Mouse (Mus musculus) liver, embryonic 11.5 days (tissue): ENCODE results near the gene Ankub1. TPM values are rescaled to one million over a fixed set of nuclear protein-coding genes. Genes with fewer than 3 reads are reported as not detected.
A peak's percentile ranks its signal among the peaks of the same experiment; 100 is the strongest.

Source experiments
- ATAC-seq: fragments of 200-750 bp; cut with Nextera tagmentation; replicated peaks from 2 replicates; pipeline ENCODE4 v1.8.0; 2017; ENCODE audit warnings: moderate number of reproducible peaks, mild to moderate bottlenecking, moderate TSS enrichment, moderate library complexity; ENCODE audit not compliant: low FRiP score
- DNase-seq: peaks from one replicate; pipeline ENCODE4 v3.0.0-alpha.2; 2017; ENCODE audit warnings: low spot score
- H3K27ac ChIP-seq: fragments of 300-500 bp; sonication (generic); 2 replicates; pipeline ENCODE4 v1.5.1; 2014; ENCODE audit warnings: mild to moderate bottlenecking, low read depth, low read length, control low read depth
- H3K27me3 ChIP-seq: fragments of 300-500 bp; sonication (generic); replicated peaks from 2 replicates; pipeline ENCODE4 v1.6.1; 2014; ENCODE audit warnings: low read length, mixed read lengths; ENCODE audit not compliant: control insufficient read depth, insufficient read depth
- H3K36me3 ChIP-seq: fragments of 300-500 bp; sonication (generic); 2 replicates; pipeline ENCODE4 v1.6.1; 2014; ENCODE audit warnings: mild to moderate bottlenecking, low read length, moderate library complexity, mixed read lengths; ENCODE audit not compliant: control insufficient read depth, insufficient read depth
- H3K4me1 ChIP-seq: fragments of 300-500 bp; sonication (generic); replicated peaks from 2 replicates; pipeline ENCODE4 v1.6.1; 2014; ENCODE audit warnings: low read length, mixed read lengths; ENCODE audit not compliant: control insufficient read depth, insufficient read depth
- H3K4me2 ChIP-seq: fragments of 300-500 bp; sonication (generic); 2 replicates; pipeline ENCODE4 v1.6.1; 2014; ENCODE audit warnings: mild to moderate bottlenecking, control low read depth, moderate library complexity
- H3K4me3 ChIP-seq: fragments of 300-500 bp; sonication (generic); 2 replicates; pipeline ENCODE4 v1.5.1; 2014; ENCODE audit warnings: low read depth, low read length, control low read depth
- H3K9ac ChIP-seq: fragments of 300-500 bp; sonication (generic); 2 replicates; pipeline ENCODE4 v1.6.1; 2014; ENCODE audit warnings: low read depth, low read length, control low read depth
- H3K9me3 ChIP-seq: fragments of 300-500 bp; sonication (generic); 2 replicates; pipeline ENCODE4 v1.6.1; 2016; ENCODE audit warnings: low read length, inconsistent platforms, mixed read lengths; ENCODE audit not compliant: control insufficient read depth
- WGBS: fragments of 180-500 bp; shearing (Covaris S2); extraction: QIAGEN DNeasy Blood & Tissue Kit; methylation state at CpG from one replicate; pipeline ENCODE4 v1.1.7; 2014; 5-methylcytosine and 5-hydroxymethylcytosine counted together
- polyA plus RNA-seq: library from polyadenylated mRNA; unstranded; fragments of >200 nt; fragmentation: Nextera tagmentation; extraction: Ambion mirVana; gene quantifications from 2 replicates; pipeline ENCODE4 v1.2.1, GENCODE M21; 2014

The Ankub1 gene
- polyA plus RNA-seq = not detected in 2 replicates

DNA sequence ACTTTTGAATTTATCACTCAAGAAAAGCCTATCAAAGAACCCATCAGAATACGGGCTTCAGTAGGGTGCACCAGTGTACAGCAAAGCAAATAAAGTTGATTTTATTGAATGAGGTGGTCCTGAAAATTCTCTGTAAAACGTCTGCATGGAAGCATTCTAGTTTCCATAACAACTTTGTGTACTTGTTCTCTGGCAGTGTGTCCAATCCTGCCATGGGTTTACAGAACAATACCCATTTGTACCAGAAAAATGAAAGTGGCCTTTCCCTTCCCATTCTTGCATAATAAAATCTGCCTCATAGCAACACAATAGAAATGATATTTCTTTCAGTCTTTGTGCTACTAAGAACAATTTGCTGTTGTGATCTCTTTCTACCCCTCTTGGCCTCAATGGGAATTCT lies at the start of gene Ankub1:
Gene Ankub1, minus strand, starts transcription at position 81 of the 400 bp plus-strand sequence.
- ATAC-seq (no peak), DNase-seq (no peak)
- H3K9ac ChIP-seq = no peak within 1 kb of the TSS
- 61% methylated on average over 2 of the region's 2 CpGs for WGBS
- H3K36me3 ChIP-seq = no peaks in the 10 kb centered on the region
- H3K9me3 ChIP-seq = no peaks in the 10 kb centered on the region
- no peaks in the 10 kb centered on the region for H3K4me1 ChIP-seq
- H3K4me3 ChIP-seq = no peak within 1 kb of the TSS
- H3K27ac ChIP-seq = no peak within 1 kb of the TSS
- H3K27me3 ChIP-seq = no peaks in the 10 kb centered on the region
- H3K4me2 ChIP-seq = no peak within 1 kb of the TSS

DNA sequence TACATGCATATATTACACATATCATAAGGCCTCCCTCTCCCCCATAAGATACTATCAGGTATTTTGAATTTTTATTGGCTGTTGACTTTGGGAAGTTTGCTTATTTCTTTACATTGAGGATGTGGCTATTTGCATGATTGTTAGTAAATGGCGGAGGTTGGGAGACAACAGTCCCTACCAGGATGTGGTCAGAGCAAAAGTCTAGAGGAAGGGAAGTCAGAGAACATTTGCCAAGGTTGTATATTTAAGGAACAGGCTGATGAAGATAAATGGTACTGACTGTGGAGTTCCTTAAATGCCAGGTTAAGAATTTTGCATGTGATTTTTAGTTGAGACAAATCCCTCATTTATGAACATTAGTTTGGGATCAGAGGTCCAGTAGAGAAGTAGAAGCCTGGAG lies 47.2 kb upstream of the Ankub1 start:
- Histone ChIP-seq H3K27ac (no peak overlapping the region), H3K36me3 (no peaks in the 10 kb centered on the region), H3K4me2 (no peak overlapping the region), H3K4me3 (no peak overlapping the region), H3K27me3 (no peaks in the 10 kb centered on the region), H3K9me3 (no peaks in the 10 kb centered on the region), H3K9ac (no peak overlapping the region), H3K4me1 (peaks cover 4% of the 10 kb centered on the region)
- 64% methylated on average over 1 of the region's 1 CpGs for WGBS
- no peak for DNase-seq
- no peak for ATAC-seq

DNA sequence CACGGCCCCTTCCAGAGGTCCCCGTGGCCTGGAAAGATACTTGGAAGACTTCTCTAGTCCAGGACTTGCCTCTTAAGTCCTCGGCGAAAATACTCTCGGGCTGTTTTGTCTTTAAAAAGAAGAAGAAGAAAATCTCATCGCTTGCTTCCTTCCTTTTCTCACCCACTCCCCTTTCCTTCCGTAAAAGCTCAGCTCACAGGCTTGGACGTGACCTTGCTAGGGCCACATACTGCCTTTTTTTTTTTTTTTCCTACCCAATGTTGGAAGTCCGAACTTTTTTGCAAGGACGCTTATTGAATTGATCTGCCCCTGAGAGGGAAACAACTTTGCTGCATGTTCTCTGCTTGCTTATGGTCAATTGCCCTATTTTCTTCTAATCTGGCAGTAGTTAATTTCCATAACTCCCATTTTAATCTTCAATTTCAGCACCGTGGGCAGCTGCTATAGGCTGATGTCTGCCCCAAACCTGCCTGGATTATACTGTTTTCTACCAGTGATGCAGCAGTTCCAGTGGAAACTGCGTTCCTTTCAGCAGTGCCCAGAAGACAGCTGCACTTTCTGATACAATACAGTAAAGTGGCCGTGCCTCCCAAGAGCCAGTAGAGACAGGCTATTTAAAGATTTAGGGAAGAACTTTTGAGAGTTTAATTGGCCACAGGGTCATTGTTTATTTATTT lies 44.0 kb upstream of the Ankub1 start:
- Histone ChIP-seq H3K4me3 (peak overlapping the region; percentile 75), H3K9ac (peak overlapping the region; percentile 70), H3K9me3 (no peaks in the 10 kb centered on the region), H3K36me3 (no peaks in the 10 kb centered on the region), H3K4me2 (peak overlapping the region; percentile 84), H3K4me1 (peaks cover 4% of the 10 kb centered on the region), H3K27me3 (no peaks in the 10 kb centered on the region), H3K27ac (peak overlapping the region; percentile 82)
- 1% methylated on average over 13 of the region's 13 CpGs for WGBS
- DNase-seq (no peak), ATAC-seq (no peak)

DNA sequence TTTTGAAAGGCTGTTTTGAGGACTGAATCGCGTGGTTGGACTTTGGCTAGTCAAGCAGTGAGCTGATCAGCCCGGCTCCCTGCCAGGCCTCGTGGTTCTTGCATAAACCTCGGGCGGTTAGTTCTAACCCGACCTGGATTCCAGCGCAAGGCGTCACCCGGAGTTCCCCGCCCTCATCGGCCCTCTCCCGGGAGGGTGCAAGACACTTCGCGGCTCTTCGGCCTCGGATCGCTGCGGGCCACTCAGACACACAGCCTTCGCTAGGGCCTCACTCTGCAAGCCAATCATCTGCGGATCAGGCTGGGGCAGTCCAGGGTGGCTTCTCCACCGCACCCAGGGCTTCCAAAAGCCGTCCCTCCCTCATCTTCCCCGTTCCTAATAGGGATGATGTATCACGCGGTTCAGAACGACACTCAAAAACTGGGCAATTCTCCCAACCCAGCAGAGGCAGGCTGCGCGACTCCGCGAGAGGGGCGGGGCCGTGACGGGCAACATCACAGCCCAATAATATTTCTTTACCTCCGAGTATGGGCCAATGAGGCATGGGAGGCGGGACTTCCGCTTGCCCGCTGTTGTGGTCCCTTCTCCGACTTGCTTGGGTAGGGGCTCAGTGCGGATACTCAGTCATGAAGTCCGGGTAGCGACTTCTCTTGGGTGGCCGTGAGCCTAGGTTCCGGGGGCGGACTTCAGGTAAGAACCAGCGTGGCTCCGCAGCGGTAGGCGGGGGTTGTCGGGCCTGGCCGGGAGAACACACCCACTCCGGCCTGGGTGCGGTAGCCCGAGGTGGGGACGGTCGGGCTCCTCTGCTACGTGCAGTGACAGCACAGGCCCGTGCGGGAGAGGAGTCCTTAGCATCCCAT lies 43.1 kb upstream of the Ankub1 start, which contains the start of gene Rnf13:
Gene Rnf13, plus strand, starts transcription at position 552 of the 860 bp plus-strand sequence.
- Histone ChIP-seq H3K36me3 (no peaks in the 10 kb centered on the region), H3K4me1 (peaks cover 4% of the 10 kb centered on the region), H3K27me3 (no peaks in the 10 kb centered on the region), H3K27ac (peak within 1 kb of the TSS; percentile 82), H3K9ac (peak within 1 kb of the TSS; percentile 70), H3K4me3 (peak within 1 kb of the TSS; percentile 75), H3K4me2 (peak within 1 kb of the TSS; percentile 84), H3K9me3 (no peaks in the 10 kb centered on the region)
- peak; percentile 99 for ATAC-seq
- peak; percentile 95 for DNase-seq
- under 1% methylated on average over 59 of the region's 59 CpGs for WGBS

DNA sequence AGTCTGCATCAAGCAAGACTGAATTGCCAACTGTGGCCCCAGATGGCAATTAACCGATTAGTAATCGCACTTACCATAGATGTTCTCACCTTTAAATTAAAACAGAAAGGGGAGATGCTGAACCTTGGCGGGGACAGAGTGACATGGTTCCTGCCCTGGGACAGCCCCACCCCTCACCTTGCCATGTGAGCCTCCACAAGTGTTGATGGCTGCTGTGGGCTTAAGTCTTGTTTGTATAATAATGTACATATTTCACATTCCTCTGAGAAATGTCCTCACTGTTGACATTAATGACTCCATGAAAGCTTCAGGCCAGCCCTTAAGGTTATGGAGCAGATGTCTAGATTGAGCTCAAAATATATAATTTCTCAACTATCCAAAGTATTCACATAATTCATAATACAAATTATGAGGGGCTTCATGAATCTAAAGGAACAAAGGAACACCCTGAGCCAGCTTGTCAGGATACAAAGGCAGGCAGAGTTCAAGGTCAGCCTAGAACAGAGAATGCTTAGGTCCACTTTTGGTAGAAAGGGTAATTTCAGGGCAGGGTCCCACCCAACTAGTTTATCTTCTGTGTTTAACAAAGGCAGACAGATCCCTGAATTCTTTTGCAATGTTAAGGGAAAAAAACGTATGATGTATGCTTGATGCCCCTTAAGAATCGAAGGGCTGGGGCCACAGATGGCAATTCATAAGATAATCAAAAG lies 39.8 kb upstream of the Ankub1 start:
- DNase-seq (no peak), ATAC-seq (no peak)
- Histone ChIP-seq H3K9ac (no peak overlapping the region), H3K27ac (no peak overlapping the region), H3K36me3 (no peaks in the 10 kb centered on the region), H3K4me1 (peaks cover 4% of the 10 kb centered on the region), H3K4me2 (no peak overlapping the region), H3K4me3 (no peak overlapping the region), H3K27me3 (no peaks in the 10 kb centered on the region), H3K9me3 (no peaks in the 10 kb centered on the region)
- WGBS = 76% methylated on average over 5 of the region's 5 CpGs

DNA sequence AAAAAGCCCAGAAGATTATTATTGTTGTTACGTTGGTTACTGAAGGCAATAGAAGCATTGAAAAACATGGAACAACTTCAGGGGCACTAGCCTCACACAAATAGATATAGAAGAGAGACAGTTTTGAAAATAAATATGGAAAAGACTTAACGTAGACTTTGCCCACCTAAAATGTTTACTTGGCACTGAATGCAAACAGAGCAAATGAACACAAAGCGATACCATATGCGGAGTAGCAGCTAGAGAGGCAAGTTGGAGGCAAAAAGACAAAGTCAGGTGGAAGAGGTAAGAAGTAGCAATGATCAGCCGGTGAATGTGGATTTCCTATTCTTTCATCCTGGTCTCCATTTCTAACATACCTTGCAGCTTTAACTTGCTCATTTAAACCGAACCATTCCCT lies 21.6 kb upstream of the Ankub1 start:
- H3K9ac ChIP-seq = no peak overlapping the region
- H3K4me2 ChIP-seq = no peak overlapping the region
- no peaks in the 10 kb centered on the region for H3K27me3 ChIP-seq
- ATAC-seq = no peak
- no peak overlapping the region for H3K4me3 ChIP-seq
- no peaks in the 10 kb centered on the region for H3K36me3 ChIP-seq
- H3K4me1 ChIP-seq = no peaks in the 10 kb centered on the region
- DNase-seq = no peak
- 76% methylated on average over 6 of the region's 6 CpGs for WGBS
- H3K9me3 ChIP-seq = no peaks in the 10 kb centered on the region
- no peak overlapping the region for H3K27ac ChIP-seq

DNA sequence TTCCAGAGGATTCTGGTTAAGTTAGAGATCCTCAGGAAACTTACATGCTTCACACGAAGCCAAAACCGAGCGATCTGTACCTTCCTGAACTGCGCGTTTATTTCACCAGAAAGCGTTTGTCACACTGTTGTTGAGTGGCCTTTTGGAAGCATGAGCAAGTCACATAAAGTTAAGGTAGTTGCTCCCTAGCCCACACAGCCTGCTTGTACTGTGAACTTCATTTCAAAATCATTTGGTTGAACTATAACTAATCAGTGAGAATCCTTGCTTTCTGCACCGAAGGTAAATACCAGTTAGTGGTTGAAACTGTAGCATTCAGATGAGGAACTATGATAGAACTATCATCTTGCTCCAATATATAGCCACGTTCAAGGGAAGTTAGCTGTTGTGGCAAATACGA lies 4.2 kb upstream of the Ankub1 start:
- Histone ChIP-seq H3K4me1 (no peaks in the 10 kb centered on the region), H3K27me3 (no peaks in the 10 kb centered on the region), H3K9me3 (no peaks in the 10 kb centered on the region), H3K27ac (no peak overlapping the region), H3K4me2 (no peak overlapping the region), H3K4me3 (no peak overlapping the region), H3K9ac (no peak overlapping the region), H3K36me3 (no peaks in the 10 kb centered on the region)
- 0 out of 2 replicates have a peak, but pooled peaks have one; percentile 29 for ATAC-seq
- DNase-seq = no peak
- WGBS = 82% methylated on average over 9 of the region's 9 CpGs

DNA sequence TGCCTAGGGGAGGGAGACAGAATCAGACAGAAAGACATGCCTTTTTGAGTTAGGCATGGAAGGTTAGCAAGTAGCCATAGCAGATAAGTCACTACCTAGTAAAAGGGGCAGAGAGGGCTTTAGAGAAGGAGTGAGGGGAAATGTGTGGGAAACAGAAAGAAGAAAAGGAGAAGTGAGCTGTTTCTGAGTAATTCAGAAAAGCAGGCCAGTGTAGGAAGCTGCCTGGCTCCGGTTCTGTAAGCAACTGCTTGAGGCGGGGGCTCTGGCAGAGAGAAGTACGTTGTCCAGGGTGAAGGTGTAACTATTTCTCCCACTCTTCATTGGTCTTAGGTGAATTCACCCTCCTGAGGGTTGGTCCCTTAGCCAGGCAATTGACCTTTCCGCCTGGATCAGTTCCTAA lies 3.6 kb upstream of the Ankub1 start:
- Histone ChIP-seq H3K9ac (no peak overlapping the region), H3K4me2 (no peak overlapping the region), H3K4me3 (no peak overlapping the region), H3K27ac (no peak overlapping the region), H3K36me3 (no peaks in the 10 kb centered on the region), H3K4me1 (no peaks in the 10 kb centered on the region), H3K9me3 (no peaks in the 10 kb centered on the region), H3K27me3 (no peaks in the 10 kb centered on the region)
- WGBS = 64% methylated on average over 4 of the region's 4 CpGs
- ATAC-seq = no peak
- no peak for DNase-seq
